Mouse (Mus musculus): ENCODE data around the gene Fut2. TPM values are rescaled to one million over a fixed set of nuclear protein-coding genes. Genes with fewer than 3 reads are reported as not detected.

The Fut2 gene
- polyA plus RNA-seq, 1 experiment, result 1.2 TPM

- TF ChIP-seq CTCF (IDR thresholded peaks at IDR 0.05; ENCODE audit: extremely low read depth, insufficient read length, insufficient replicate concordance, low read depth, low read length), result no peak
- no peak for TF ChIP-seq POLR2A (IDR thresholded peaks at IDR 0.05; ENCODE audit: low read depth, low read length)
- Histone ChIP-seq H3K4me3 (ENCODE audit: low read depth, low read length) (no peak overlapping the region), H3K36me3 (ENCODE audit: control insufficient read depth, insufficient read depth, low read length) (peaks cover 2% of the 10 kb centered on the region; the same call in 1 of the 2 replicates), H3K4me1 (ENCODE audit: control insufficient read depth, insufficient read depth, insufficient read length, low read length) (peaks cover 21% of the 10 kb centered on the region), H3K27me3 (ENCODE audit: control insufficient read depth, insufficient read depth, low read length) (peaks cover 20% of the 10 kb centered on the region), H3K27ac (ENCODE audit: insufficient read depth, low read depth, low read length) (no peak overlapping the region)
- WGBS, result 90% methylated on average over 17 of the region's 17 CpGs
Measured at GRCm38 (mm10) chr7:45702809-45703520, 36.8 kb upstream of the Fut2 start.

- WGBS, result 86% methylated on average over 11 of the region's 11 CpGs
- H3K36me3 ChIP-seq (ENCODE audit: control insufficient read depth, insufficient read depth, low read length), result peaks cover 2% of the 10 kb centered on the region; the same call in 1 of the 2 replicates
- H3K27me3 ChIP-seq (ENCODE audit: control insufficient read depth, insufficient read depth, low read length), result peaks cover 20% of the 10 kb centered on the region
- H3K4me1 ChIP-seq (ENCODE audit: control insufficient read depth, insufficient read depth, insufficient read length, low read length), result peaks cover 21% of the 10 kb centered on the region
- TF ChIP-seq POLR2A (IDR thresholded peaks at IDR 0.05; ENCODE audit: low read depth, low read length), result no peak
- TF ChIP-seq CTCF (IDR thresholded peaks at IDR 0.05; ENCODE audit: extremely low read depth, insufficient read length, insufficient replicate concordance, low read depth, low read length), result no peak
- no peak overlapping the region for H3K27ac ChIP-seq (ENCODE audit: insufficient read depth, low read depth, low read length)
- no peak overlapping the region for H3K4me3 ChIP-seq (ENCODE audit: low read depth, low read length)
Measured at GRCm38 (mm10) chr7:45702316-45702715, 36.1 kb upstream of the Fut2 start.

- H3K27me3 ChIP-seq (ENCODE audit: control insufficient read depth, insufficient read depth, low read length), result peaks cover 20% of the 10 kb centered on the region
- peaks cover 18% of the 10 kb centered on the region for H3K4me1 ChIP-seq (ENCODE audit: control insufficient read depth, insufficient read depth, insufficient read length, low read length)
- no peak overlapping the region for H3K27ac ChIP-seq (ENCODE audit: insufficient read depth, low read depth, low read length)
- WGBS, result 91% methylated on average over 11 of the region's 11 CpGs
- no peak for TF ChIP-seq POLR2A (IDR thresholded peaks at IDR 0.05; ENCODE audit: low read depth, low read length)
- no peak for TF ChIP-seq CTCF (IDR thresholded peaks at IDR 0.05; ENCODE audit: extremely low read depth, insufficient read length, insufficient replicate concordance, low read depth, low read length)
- no peaks in the 10 kb centered on the region for H3K36me3 ChIP-seq (ENCODE audit: control insufficient read depth, insufficient read depth, low read length)
- no peak overlapping the region for H3K4me3 ChIP-seq (ENCODE audit: low read depth, low read length)
Measured at GRCm38 (mm10) chr7:45701607-45702006, 35.4 kb upstream of the Fut2 start.

GRCm38 (mm10) chr7:45701072-45701471 is 34.9 kb upstream of the Fut2 start:
- 41% methylated on average over 11 of the region's 11 CpGs for WGBS
- Histone ChIP-seq H3K4me3 (ENCODE audit: low read depth, low read length) (no peak overlapping the region), H3K27me3 (ENCODE audit: control insufficient read depth, insufficient read depth, low read length) (peaks cover 20% of the 10 kb centered on the region), H3K4me1 (ENCODE audit: control insufficient read depth, insufficient read depth, insufficient read length, low read length) (peaks cover 18% of the 10 kb centered on the region), H3K27ac (ENCODE audit: insufficient read depth, low read depth, low read length) (no peak overlapping the region), H3K36me3 (ENCODE audit: control insufficient read depth, insufficient read depth, low read length) (no peaks in the 10 kb centered on the region)
- no peak for TF ChIP-seq POLR2A (IDR thresholded peaks at IDR 0.05; ENCODE audit: low read depth, low read length)
- TF ChIP-seq CTCF (IDR thresholded peaks at IDR 0.05; ENCODE audit: extremely low read depth, insufficient read length, insufficient replicate concordance, low read depth, low read length), result no peak

GRCm38 (mm10) chr7:45700301-45701015 is 34.3 kb upstream of the Fut2 start:
- Histone ChIP-seq H3K4me3 (ENCODE audit: low read depth, low read length) (peak overlapping the region; percentile 44), H3K27ac (ENCODE audit: insufficient read depth, low read depth, low read length) (no peak overlapping the region), H3K4me1 (ENCODE audit: control insufficient read depth, insufficient read depth, insufficient read length, low read length) (peaks cover 18% of the 10 kb centered on the region), H3K36me3 (ENCODE audit: control insufficient read depth, insufficient read depth, low read length) (no peaks in the 10 kb centered on the region), H3K27me3 (ENCODE audit: control insufficient read depth, insufficient read depth, low read length) (peaks cover 20% of the 10 kb centered on the region)
- WGBS, result 2% methylated on average over 20 of the region's 20 CpGs
- TF ChIP-seq CTCF (IDR thresholded peaks at IDR 0.05; ENCODE audit: extremely low read depth, insufficient read length, insufficient replicate concordance, low read depth, low read length) (no peak), POLR2A (IDR thresholded peaks at IDR 0.05; ENCODE audit: low read depth, low read length) (no peak; the same call in 1 of the 2 replicates)

GRCm38 (mm10) chr7:45699523-45700141 is 33.4 kb upstream of the Fut2 start, which contains the start of gene Car11:
TSS of gene Car11 (plus strand) at chr7:45699843.
- no peaks in the 10 kb centered on the region for H3K36me3 ChIP-seq (ENCODE audit: control insufficient read depth, insufficient read depth, low read length)
- H3K27me3 ChIP-seq (ENCODE audit: control insufficient read depth, insufficient read depth, low read length), result peaks cover 20% of the 10 kb centered on the region
- H3K4me3 ChIP-seq (ENCODE audit: low read depth, low read length), result peak within 1 kb of the TSS; percentile 44
- H3K27ac ChIP-seq (ENCODE audit: insufficient read depth, low read depth, low read length), result no peak within 1 kb of the TSS
- 10% methylated on average over 36 of the region's 36 CpGs for WGBS
- no peak for TF ChIP-seq POLR2A (IDR thresholded peaks at IDR 0.05; ENCODE audit: low read depth, low read length)
- no peak for TF ChIP-seq CTCF (IDR thresholded peaks at IDR 0.05; ENCODE audit: extremely low read depth, insufficient read length, insufficient replicate concordance, low read depth, low read length)
- peaks cover 18% of the 10 kb centered on the region for H3K4me1 ChIP-seq (ENCODE audit: control insufficient read depth, insufficient read depth, insufficient read length, low read length)

GRCm38 (mm10) chr7:45697894-45698293 is 31.7 kb upstream of the Fut2 start:
- TF ChIP-seq POLR2A (IDR thresholded peaks at IDR 0.05; ENCODE audit: low read depth, low read length) (no peak), CTCF (IDR thresholded peaks at IDR 0.05; ENCODE audit: extremely low read depth, insufficient read length, insufficient replicate concordance, low read depth, low read length) (no peak)
- Histone ChIP-seq H3K4me1 (ENCODE audit: control insufficient read depth, insufficient read depth, insufficient read length, low read length) (peaks cover 10% of the 10 kb centered on the region), H3K4me3 (ENCODE audit: low read depth, low read length) (no peak overlapping the region), H3K27me3 (ENCODE audit: control insufficient read depth, insufficient read depth, low read length) (peaks cover 20% of the 10 kb centered on the region), H3K27ac (ENCODE audit: insufficient read depth, low read depth, low read length) (no peak overlapping the region), H3K36me3 (ENCODE audit: control insufficient read depth, insufficient read depth, low read length) (no peaks in the 10 kb centered on the region)
- WGBS, result 70% methylated on average over 7 of the region's 7 CpGs
